In the genomic region with DNA sequence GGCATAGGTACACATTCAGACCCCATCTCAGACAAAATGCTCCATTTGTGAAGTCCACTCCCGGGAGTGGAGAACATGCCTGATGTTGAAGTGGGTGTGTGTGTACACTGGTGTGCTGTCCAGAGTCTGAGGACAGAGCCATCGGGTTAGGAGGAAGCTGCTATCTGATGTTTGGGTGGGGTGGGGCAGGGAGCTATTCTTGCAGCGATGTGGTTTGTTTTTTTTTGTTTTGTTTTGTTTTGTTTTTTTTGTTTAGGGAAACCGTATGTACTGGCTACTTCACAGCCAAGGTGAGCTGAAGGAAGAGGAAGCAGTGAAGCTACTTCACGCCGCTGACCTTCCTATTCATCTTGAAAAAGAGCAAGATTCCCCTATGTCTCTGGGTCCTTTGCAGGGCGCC, we compare ENCODE assay signal across 8 mouse cellular contexts. TPM values are rescaled to one million over a fixed set of nuclear protein-coding genes. Genes with fewer than 3 reads are reported as not detected.
DNase-seq lines count a peak whose midpoint lies in the region; ATAC-seq and TF ChIP-seq lines count a peak whose summit lies in the region.

No protein-coding gene starts in this region.

- H3K36me3 ChIP-seq in intestine, postnatal 0 days (ENCODE audit: control insufficient read depth, insufficient read depth), result no peaks in the 10 kb centered on the region
- H3K36me3 ChIP-seq in midbrain, embryonic 15.5 days (replicated peaks), result no peaks in the 10 kb centered on the region

- no peak for ATAC-seq in intestine, postnatal 0 days
- ATAC-seq in midbrain, embryonic 15.5 days (replicated peaks), result no peak

- 1% methylated on average over 7 of the region's 7 CpGs for WGBS in intestine, postnatal 0 days
- WGBS in midbrain, embryonic 15.5 days, result 9% methylated on average over 7 of the region's 7 CpGs

- TF ChIP-seq CTCF in left cerebral cortex, adult 2 months (IDR thresholded peaks at IDR 0.05), result no peak
- TF ChIP-seq CTCF in embryonic fibroblast, embryonic 13.5 days (IDR thresholded peaks at IDR 0.05; ENCODE audit: borderline replicate concordance, insufficient read depth, low read length), result no peak
- TF ChIP-seq CTCF in intestine, postnatal 0 days (IDR thresholded peaks at IDR 0.05; ENCODE audit: low read depth), result no peak

- H3K4me3 ChIP-seq in left cerebral cortex, adult 2 months, result peak overlapping the region; percentile 89
- H3K4me3 ChIP-seq in embryonic fibroblast, embryonic 13.5 days (ENCODE audit: insufficient read depth, low read length), result peak overlapping the region; percentile 93
- peak overlapping the region; percentile 89 for H3K4me3 ChIP-seq in intestine, postnatal 0 days (ENCODE audit: low read depth, low read length)
- H3K4me3 ChIP-seq in midbrain, embryonic 15.5 days, result peak overlapping the region; percentile 99

- H3K9me3 ChIP-seq in intestine, postnatal 0 days (ENCODE audit: control insufficient read depth), result no peaks in the 10 kb centered on the region
- H3K9me3 ChIP-seq in midbrain, embryonic 15.5 days, result no peaks in the 10 kb centered on the region

- H3K4me2 ChIP-seq in intestine, postnatal 0 days (replicated peaks; ENCODE audit: low read depth), result peak overlapping the region; percentile 87
- H3K4me2 ChIP-seq in midbrain, embryonic 15.5 days, result peak overlapping the region; percentile 69

- H3K27me3 ChIP-seq in intestine, postnatal 0 days (replicated peaks; ENCODE audit: control insufficient read depth, insufficient read depth, low read length), result no peaks in the 10 kb centered on the region
- no peaks in the 10 kb centered on the region for H3K27me3 ChIP-seq in midbrain, embryonic 15.5 days (replicated peaks)

- TF ChIP-seq POLR2A in embryonic fibroblast, embryonic 13.5 days (IDR thresholded peaks at IDR 0.05; ENCODE audit: low read depth, low read length), result no peak

- intact Hi-C loops in left cerebral cortex, adult 2 months (cut with DNase I), result loop anchor here (1.0 kb wide), 1 partner anchor 55 kb away; no protein-coding TSS in a partner anchor
- intact Hi-C loops in left cerebral cortex, postnatal 10 days (cut with DNase I), result no loop called here

- no peak for DNase-seq in left cerebral cortex, adult 2 months (ENCODE audit: extremely low spot score in 1 of 2, low spot score in 2 of 2)
- no peak for DNase-seq in left cerebral cortex, postnatal 10 days (ENCODE audit: extremely low spot score in 1 of 2, low spot score in 2 of 2)
- DNase-seq in frontal cortex, postnatal 14 days (ENCODE audit: low spot score in 2 of 2), result no peak
- no peak for DNase-seq in adrenal gland, adult 18-20 months (ENCODE audit: low spot score in 2 of 2)
- DNase-seq in cerebellum, adult 9-10 months, result no peak

- H3K9ac ChIP-seq in intestine, postnatal 0 days (ENCODE audit: low read depth, low read length), result peak overlapping the region; percentile 93
- peak overlapping the region; percentile 97 for H3K9ac ChIP-seq in midbrain, embryonic 15.5 days

- peaks cover 6% of the 10 kb centered on the region; the same call in 1 of the 2 replicates for H3K4me1 ChIP-seq in embryonic fibroblast, embryonic 13.5 days (ENCODE audit: control insufficient read depth, insufficient read depth, low read length)
- no peaks in the 10 kb centered on the region for H3K4me1 ChIP-seq in intestine, postnatal 0 days (replicated peaks; ENCODE audit: control insufficient read depth, insufficient read depth, low read length)
- peaks cover 28% of the 10 kb centered on the region for H3K4me1 ChIP-seq in midbrain, embryonic 15.5 days

- peak overlapping the region; percentile 93; the same call in 1 of the 2 replicates for H3K27ac ChIP-seq in left cerebral cortex, adult 2 months
- H3K27ac ChIP-seq in embryonic fibroblast, embryonic 13.5 days (ENCODE audit: insufficient read depth, low read length), result no peak overlapping the region
- peak overlapping the region; percentile 90 for H3K27ac ChIP-seq in intestine, postnatal 0 days (ENCODE audit: low read depth, low read length)
- H3K27ac ChIP-seq in midbrain, embryonic 15.5 days, result peak overlapping the region; percentile 95; the same call in 1 of the 2 replicates

RNA-seq across cellular contexts. Expression of gene Stk38, which starts 1.0 kb away (rescaled TPM):
- total RNA-seq in left cerebral cortex, adult 2 months (2021), result 10 to 100 TPM; 53.5 to 58.6 TPM
- 10 to 100 TPM; 54.9 to 60.3 TPM for total RNA-seq in left cerebral cortex, postnatal 10 days (2021)
- 89.4 and 102 TPM in 2 replicates for polyA plus RNA-seq in embryonic fibroblast, embryonic 13.5 days (2011; ENCODE audit: insufficient read length, low read depth, missing spikeins)
- polyA plus RNA-seq in intestine, postnatal 0 days (2015; fragmentation: Nextera tagmentation; extraction: Ambion mirVana), result 51.5 and 59.5 TPM in 2 replicates
- 99.7 and 105 TPM in 2 replicates for polyA plus RNA-seq in midbrain, embryonic 15.5 days (2015; fragmentation: Nextera tagmentation; extraction: Ambion mirVana)
- 10 to 100 TPM; 49.2 to 49.9 TPM for total RNA-seq in adrenal gland, adult 18-20 months (2021)

RNA-seq across cellular contexts. Expression of gene Srsf3, which starts 25.6 kb away (rescaled TPM):
- 100 to 1,000 TPM; 113 to 114 TPM for total RNA-seq in left cerebral cortex, adult 2 months (2021)
- 100 to 1,000 TPM; 148 to 157 TPM for total RNA-seq in left cerebral cortex, postnatal 10 days (2021)
- 253 and 262 TPM in 2 replicates for polyA plus RNA-seq in embryonic fibroblast, embryonic 13.5 days (2011; ENCODE audit: insufficient read length, low read depth, missing spikeins)
- 257 TPM in 2 replicates for polyA plus RNA-seq in intestine, postnatal 0 days (2015; fragmentation: Nextera tagmentation; extraction: Ambion mirVana)
- polyA plus RNA-seq in midbrain, embryonic 15.5 days (2015; fragmentation: Nextera tagmentation; extraction: Ambion mirVana), result 429 and 442 TPM in 2 replicates
- total RNA-seq in adrenal gland, adult 18-20 months (2021), result 100 to 1,000 TPM; 113 to 119 TPM

RNA-seq across cellular contexts. Expression of gene Kctd20, which starts 55.1 kb away (rescaled TPM):
- 10 to 100 TPM; 65.2 to 74.7 TPM for total RNA-seq in left cerebral cortex, adult 2 months (2021)
- 10 to 100 TPM; 81.7 to 83.4 TPM for total RNA-seq in left cerebral cortex, postnatal 10 days (2021)
- polyA plus RNA-seq in embryonic fibroblast, embryonic 13.5 days (2011; ENCODE audit: insufficient read length, low read depth, missing spikeins), result 72.2 and 77.5 TPM in 2 replicates
- polyA plus RNA-seq in intestine, postnatal 0 days (2015; fragmentation: Nextera tagmentation; extraction: Ambion mirVana), result 25.6 and 27.0 TPM in 2 replicates
- 91.1 and 93.9 TPM in 2 replicates for polyA plus RNA-seq in midbrain, embryonic 15.5 days (2015; fragmentation: Nextera tagmentation; extraction: Ambion mirVana)
- total RNA-seq in adrenal gland, adult 18-20 months (2021), result 10 to 100 TPM; 50.4 to 61.5 TPM
